Mouse (Mus musculus): Measurements from ENCODE around the gene Dbil5. TPM values are rescaled to one million over a fixed set of nuclear protein-coding genes. Genes with fewer than 3 reads are reported as not detected.

Dbil5 gene
- polyA plus RNA-seq, 1 experiment from 2014 or later, result 0.62 TPM

GRCm38 (mm10) chr11:76262611-76263351 lies 45.4 kb downstream of the Dbil5 start:
- Histone ChIP-seq H3K4me3 (replicated peaks; ENCODE audit: low read length) (no peak overlapping the region), H3K27ac (no peak overlapping the region), H3K9ac (0 out of 2 replicates have a peak overlapping the region, but pooled peaks have one; percentile 24), H3K4me2 (replicated peaks) (0 out of 2 replicates have a peak overlapping the region, but pooled peaks have one; percentile 8), H3K36me3 (replicated peaks; ENCODE audit: control insufficient read depth, insufficient read depth) (peaks cover 6% of the 10 kb centered on the region), H3K9me3 (ENCODE audit: control insufficient read depth, low read length) (no peaks in the 10 kb centered on the region), H3K4me1 (replicated peaks; ENCODE audit: control insufficient read depth, insufficient read depth, low read length) (peaks cover 30% of the 10 kb centered on the region), H3K27me3 (ENCODE audit: control insufficient read depth, insufficient read depth, low read length) (no peaks in the 10 kb centered on the region)
- ATAC-seq (ENCODE audit: low FRiP score), result peak; percentile 31; the same call in 1 of the 2 replicates
- DNase-seq (ENCODE audit: low spot score), result no peak
- WGBS, result 6% methylated on average over 19 of the region's 19 CpGs

GRCm38 (mm10) chr11:76267550-76267949 lies 50.1 kb downstream of the Dbil5 start:
- WGBS, result 27% methylated on average over 7 of the region's 7 CpGs
- Histone ChIP-seq H3K27ac (peak overlapping the region; percentile 81), H3K27me3 (ENCODE audit: control insufficient read depth, insufficient read depth, low read length) (no peaks in the 10 kb centered on the region), H3K9ac (no peak overlapping the region; the same call in 1 of the 2 replicates), H3K9me3 (ENCODE audit: control insufficient read depth, low read length) (no peaks in the 10 kb centered on the region), H3K36me3 (replicated peaks; ENCODE audit: control insufficient read depth, insufficient read depth) (peaks cover 10% of the 10 kb centered on the region; the same call in 1 of the 2 replicates), H3K4me2 (replicated peaks) (no peak overlapping the region), H3K4me3 (replicated peaks; ENCODE audit: low read length) (no peak overlapping the region), H3K4me1 (replicated peaks; ENCODE audit: control insufficient read depth, insufficient read depth, low read length) (peaks cover 25% of the 10 kb centered on the region; the same call in 1 of the 2 replicates)
- DNase-seq (ENCODE audit: low spot score), result no peak
- no peak for ATAC-seq (ENCODE audit: low FRiP score)

- 15% methylated on average over 5 of the region's 5 CpGs for WGBS
- no peak overlapping the region for H3K4me2 ChIP-seq (replicated peaks)
- H3K27me3 ChIP-seq (ENCODE audit: control insufficient read depth, insufficient read depth, low read length), result no peaks in the 10 kb centered on the region
- peak overlapping the region; percentile 1; the same call in 1 of the 2 replicates for H3K9ac ChIP-seq
- peaks cover 10% of the 10 kb centered on the region; the same call in 1 of the 2 replicates for H3K36me3 ChIP-seq (replicated peaks; ENCODE audit: control insufficient read depth, insufficient read depth)
- peak; percentile 66; the same call in 1 of the 2 replicates for ATAC-seq (ENCODE audit: low FRiP score)
- no peak overlapping the region for H3K4me3 ChIP-seq (replicated peaks; ENCODE audit: low read length)
- H3K27ac ChIP-seq, result peak overlapping the region; percentile 81
- DNase-seq (ENCODE audit: low spot score), result peak; percentile 53
- no peaks in the 10 kb centered on the region for H3K9me3 ChIP-seq (ENCODE audit: control insufficient read depth, low read length)
- H3K4me1 ChIP-seq (replicated peaks; ENCODE audit: control insufficient read depth, insufficient read depth, low read length), result peaks cover 21% of the 10 kb centered on the region; the same call in 1 of the 2 replicates
Observed at GRCm38 (mm10) chr11:76268001-76268459, 50.6 kb downstream of the Dbil5 start.

Other genes with a start within 250 kb of the Dbil5 start
- 3.9 and 5.5 TPM in 2 replicates for gene 1700016K19Rik, start 217.7 kb upstream of the Dbil5 start, polyA plus RNA-seq (2014; fragmentation: Nextera tagmentation; extraction: Ambion mirVana)
- 9.0 and 9.5 TPM in 2 replicates for gene Rflnb, start 189.8 kb upstream of the Dbil5 start, polyA plus RNA-seq (2014; fragmentation: Nextera tagmentation; extraction: Ambion mirVana)
- 66.7 and 67.0 TPM in 2 replicates for gene Vps53, start 38.0 kb upstream of the Dbil5 start, polyA plus RNA-seq (2014; fragmentation: Nextera tagmentation; extraction: Ambion mirVana)
- gene Fam57a, start 37.9 kb upstream of the Dbil5 start, polyA plus RNA-seq (2014; fragmentation: Nextera tagmentation; extraction: Ambion mirVana), result 29.3 and 30.1 TPM in 2 replicates
- 13.9 and 19.7 TPM in 2 replicates for gene Gemin4, start 56 bp downstream of the Dbil5 start, polyA plus RNA-seq (2014; fragmentation: Nextera tagmentation; extraction: Ambion mirVana)
- gene Mrm3, start 26.1 kb downstream of the Dbil5 start, polyA plus RNA-seq (2014; fragmentation: Nextera tagmentation; extraction: Ambion mirVana), result 23.3 and 25.0 TPM in 2 replicates
- gene Glod4, start 26.1 kb downstream of the Dbil5 start, polyA plus RNA-seq (2014; fragmentation: Nextera tagmentation; extraction: Ambion mirVana), result 127 TPM in 2 replicates
- gene Nxn, start 181.5 kb downstream of the Dbil5 start, polyA plus RNA-seq (2014; fragmentation: Nextera tagmentation; extraction: Ambion mirVana), result 32.0 and 36.0 TPM in 2 replicates
- 110 TPM in 2 replicates for gene Timm22, start 189.3 kb downstream of the Dbil5 start, polyA plus RNA-seq (2014; fragmentation: Nextera tagmentation; extraction: Ambion mirVana)

Measured in hindbrain, embryonic 14.5 days (tissue).